Mouse (Mus musculus): Measurements from ENCODE around the gene Epb41l1. TPM values are rescaled to one million over a fixed set of nuclear protein-coding genes. Genes with fewer than 3 reads are reported as not detected.
A peak's percentile ranks its signal among the peaks of the same experiment; 100 is the strongest.
"Not testable (repeated sequence)": the region's sequence is repeated elsewhere in the genome, so short reads cannot be mapped to it uniquely, and the experiment has no call there.

Epb41l1 gene
- total RNA-seq, 1 experiment: 20.5 TPM

DNA sequence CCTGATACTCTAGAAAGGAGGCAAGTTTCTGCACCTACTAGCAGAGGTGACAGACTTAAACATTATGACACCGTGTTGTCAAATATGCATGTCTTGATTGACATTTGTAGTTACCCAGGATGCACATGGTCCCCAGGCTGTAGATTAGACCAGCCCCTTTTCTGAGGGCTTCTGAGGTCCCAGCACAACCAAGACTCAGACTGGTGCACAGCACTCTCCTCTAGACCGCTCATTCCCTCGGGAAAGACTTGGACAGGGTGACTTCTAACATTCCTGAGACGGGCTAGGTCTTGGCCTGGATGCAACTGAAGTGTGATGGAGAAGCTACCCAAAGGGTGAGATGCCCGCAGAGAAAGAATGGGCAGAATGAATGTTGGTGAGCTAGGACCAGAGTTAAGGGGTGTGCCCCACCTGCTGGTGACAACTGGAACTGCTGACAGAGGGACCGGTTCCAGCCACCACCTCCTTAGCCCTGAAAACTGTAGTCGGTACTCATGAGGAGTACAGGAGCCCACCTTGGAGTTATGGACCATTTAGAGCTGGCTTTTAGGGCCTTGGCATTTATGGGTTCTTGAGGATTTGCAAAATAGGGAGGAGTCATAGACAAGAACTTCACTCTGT is 95.0 kb downstream of the Epb41l1 start:
- Histone ChIP-seq H3K9me3 (ENCODE audit: control insufficient read depth, insufficient read depth, low read depth, low read length) (no peaks in the 10 kb centered on the region), H3K4me1 (ENCODE audit: control insufficient read depth in 2 of 2, insufficient read depth in 2 of 2, low read length in 2 of 2, poor library complexity in 1 of 2) (peaks cover 0 to 7% of the 10 kb centered on the region in 2 experiments; a peak in 1 of 4 replicates), H3K27ac (ENCODE audit: insufficient read depth, low read depth, low read length, poor library complexity, severe bottlenecking) (no peak overlapping the region), H3K9ac (ENCODE audit: insufficient read depth, low read depth, low read length, poor library complexity, severe bottlenecking) (no peak overlapping the region), H3K4me3 (ENCODE audit: insufficient read depth in 1 of 2, low read depth in 1 of 2, low read length in 2 of 2, poor library complexity in 1 of 2, severe bottlenecking in 1 of 2) (no peak overlapping the region), H3K36me3 (ENCODE audit: control insufficient read depth, insufficient read depth, low read length, poor library complexity, severe bottlenecking) (peaks cover 8% of the 10 kb centered on the region; the same call in 1 of the 2 replicates)
- in situ Hi-C loops (cut with MboI; ENCODE audit: low sequenced_read_pairs in 2 of 2, unreplicated experiment in 2 of 2): no loop called here
- DNase-seq (ENCODE audit: low read depth, low spot score): peak; percentile 34
- TF ChIP-seq ZNF384 (IDR thresholded peaks at IDR 0.05; ENCODE audit: low read depth, low read length) (no peak), ZC3H11A (IDR thresholded peaks at IDR 0.05; ENCODE audit: borderline replicate concordance, low read depth, low read length) (no peak), HCFC1 (IDR thresholded peaks at IDR 0.05; ENCODE audit: borderline replicate concordance, insufficient read depth, low read length) (no peak), MAFK (IDR thresholded peaks at IDR 0.05; ENCODE audit: insufficient read depth, low read depth, low read length) (no peak), CHD2 (IDR thresholded peaks at IDR 0.05; ENCODE audit: low read depth, low read length) (no peak)

DNA sequence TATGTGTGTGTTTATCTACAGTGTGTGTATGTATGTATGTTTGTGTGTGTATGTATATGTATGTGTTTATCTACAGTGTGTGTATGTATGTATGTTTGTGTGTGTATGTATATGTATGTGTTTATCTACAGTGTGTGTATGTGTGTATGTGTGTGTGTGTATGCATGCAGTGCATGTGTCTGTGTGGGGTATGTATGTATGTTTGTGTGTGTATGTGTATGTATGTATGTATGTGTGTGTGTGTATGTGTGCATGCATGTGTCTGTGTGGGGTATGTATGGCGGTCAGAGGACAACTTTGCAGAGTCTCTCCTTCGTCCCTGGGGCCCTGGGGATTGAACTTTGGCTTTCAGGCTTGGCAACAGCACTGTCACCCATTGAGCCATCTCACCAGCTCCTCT is 96.0 kb downstream of the Epb41l1 start:
- DNase-seq (ENCODE audit: low read depth, low spot score); H3K9ac ChIP-seq (ENCODE audit: insufficient read depth, low read depth, low read length, poor library complexity, severe bottlenecking); H3K4me1 ChIP-seq (ENCODE audit: control insufficient read depth in 2 of 2, insufficient read depth in 2 of 2, low read length in 2 of 2, poor library complexity in 1 of 2); H3K9me3 ChIP-seq (ENCODE audit: control insufficient read depth, insufficient read depth, low read depth, low read length); H3K27ac ChIP-seq (ENCODE audit: insufficient read depth, low read depth, low read length, poor library complexity, severe bottlenecking); in situ Hi-C loops (cut with MboI; ENCODE audit: low sequenced_read_pairs in 2 of 2, unreplicated experiment in 2 of 2); H3K4me3 ChIP-seq (ENCODE audit: insufficient read depth in 1 of 2, low read depth in 1 of 2, low read length in 2 of 2, poor library complexity in 1 of 2, severe bottlenecking in 1 of 2): not testable (repeated sequence)
- H3K36me3 ChIP-seq (ENCODE audit: control insufficient read depth, insufficient read depth, low read length, poor library complexity, severe bottlenecking): peaks cover 11% of the 10 kb centered on the region

DNA sequence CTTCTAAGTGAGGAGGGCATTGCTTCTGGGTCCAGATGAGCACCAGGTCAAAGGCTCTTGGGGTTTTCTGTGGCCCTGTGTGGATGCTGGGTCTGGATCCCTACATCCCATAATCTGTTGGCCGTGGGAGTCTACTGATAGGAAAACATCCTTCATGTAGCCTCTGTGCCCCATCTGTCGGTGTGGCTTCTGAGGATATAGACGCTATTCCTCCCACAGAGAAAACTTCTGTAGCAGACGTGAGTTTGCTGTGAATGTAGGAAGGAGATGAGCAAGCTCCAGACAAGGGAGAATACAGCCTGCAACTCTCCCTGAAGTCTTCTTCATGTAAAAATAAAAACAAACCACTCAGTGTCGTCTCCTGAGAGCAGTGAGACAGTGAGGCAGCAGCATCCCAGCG is 97.6 kb downstream of the Epb41l1 start:
- TF ChIP-seq ZNF384 (IDR thresholded peaks at IDR 0.05; ENCODE audit: low read depth, low read length) (no peak), CHD2 (IDR thresholded peaks at IDR 0.05; ENCODE audit: low read depth, low read length) (no peak), ZC3H11A (IDR thresholded peaks at IDR 0.05; ENCODE audit: borderline replicate concordance, low read depth, low read length) (no peak), MAFK (IDR thresholded peaks at IDR 0.05; ENCODE audit: insufficient read depth, low read depth, low read length) (no peak), HCFC1 (IDR thresholded peaks at IDR 0.05; ENCODE audit: borderline replicate concordance, insufficient read depth, low read length) (no peak)

DNA sequence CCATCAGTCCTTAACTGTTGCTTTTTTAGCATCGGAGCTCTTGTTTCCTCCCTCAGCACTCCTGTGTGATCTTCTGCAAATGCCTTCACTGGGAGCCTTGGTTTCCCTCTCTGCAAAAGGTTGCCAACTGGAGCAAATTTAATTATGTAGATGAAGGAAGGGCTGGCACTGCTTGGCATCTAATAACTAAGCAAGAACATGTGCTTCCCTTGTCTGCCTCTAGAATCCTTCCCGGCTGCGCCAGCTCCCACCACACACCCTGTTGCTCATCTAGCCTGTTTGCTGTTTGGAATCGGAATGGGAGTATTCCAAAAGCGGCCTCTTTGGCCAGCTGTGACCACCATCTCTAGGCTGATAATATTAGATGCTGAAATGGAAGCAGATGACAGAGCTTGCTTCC is 98.9 kb downstream of the Epb41l1 start:
- no peak for DNase-seq (ENCODE audit: low read depth, low spot score)
- peaks cover 0 to 4% of the 10 kb centered on the region in 2 experiments; a peak in 1 of 4 replicates for H3K4me1 ChIP-seq (ENCODE audit: control insufficient read depth in 2 of 2, insufficient read depth in 2 of 2, low read length in 2 of 2, poor library complexity in 1 of 2)
- H3K27ac ChIP-seq (ENCODE audit: insufficient read depth, low read depth, low read length, poor library complexity, severe bottlenecking): no peak overlapping the region
- no peaks in the 10 kb centered on the region for H3K9me3 ChIP-seq (ENCODE audit: control insufficient read depth, insufficient read depth, low read depth, low read length)
- no peak for TF ChIP-seq ZC3H11A (IDR thresholded peaks at IDR 0.05; ENCODE audit: borderline replicate concordance, low read depth, low read length)
- no peak for TF ChIP-seq HCFC1 (IDR thresholded peaks at IDR 0.05; ENCODE audit: borderline replicate concordance, insufficient read depth, low read length)
- no peak for TF ChIP-seq CHD2 (IDR thresholded peaks at IDR 0.05; ENCODE audit: low read depth, low read length)
- no peak for TF ChIP-seq MAFK (IDR thresholded peaks at IDR 0.05; ENCODE audit: insufficient read depth, low read depth, low read length)
- TF ChIP-seq ZNF384 (IDR thresholded peaks at IDR 0.05; ENCODE audit: low read depth, low read length): no peak
- H3K36me3 ChIP-seq (ENCODE audit: control insufficient read depth, insufficient read depth, low read length, poor library complexity, severe bottlenecking): peaks cover 16% of the 10 kb centered on the region
- no peak overlapping the region for H3K9ac ChIP-seq (ENCODE audit: insufficient read depth, low read depth, low read length, poor library complexity, severe bottlenecking)
- H3K4me3 ChIP-seq (ENCODE audit: insufficient read depth in 1 of 2, low read depth in 1 of 2, low read length in 2 of 2, poor library complexity in 1 of 2, severe bottlenecking in 1 of 2): no peak overlapping the region
- in situ Hi-C loops (cut with MboI; ENCODE audit: low sequenced_read_pairs in 2 of 2, unreplicated experiment in 2 of 2): no loop called here

More for the DNA sequence above, 97.6 kb downstream of the Epb41l1 start:
- H3K27ac ChIP-seq (ENCODE audit: insufficient read depth, low read depth, low read length, poor library complexity, severe bottlenecking): no peak overlapping the region
- H3K4me1 ChIP-seq (ENCODE audit: control insufficient read depth in 2 of 2, insufficient read depth in 2 of 2, low read length in 2 of 2, poor library complexity in 1 of 2): peaks cover 0 to 4% of the 10 kb centered on the region in 2 experiments; a peak in 1 of 4 replicates
- H3K4me3 ChIP-seq (ENCODE audit: insufficient read depth in 1 of 2, low read depth in 1 of 2, low read length in 2 of 2, poor library complexity in 1 of 2, severe bottlenecking in 1 of 2): no peak overlapping the region
- in situ Hi-C loops (cut with MboI; ENCODE audit: low sequenced_read_pairs in 2 of 2, unreplicated experiment in 2 of 2): no loop called here
- H3K9ac ChIP-seq (ENCODE audit: insufficient read depth, low read depth, low read length, poor library complexity, severe bottlenecking): no peak overlapping the region
- no peaks in the 10 kb centered on the region for H3K9me3 ChIP-seq (ENCODE audit: control insufficient read depth, insufficient read depth, low read depth, low read length)
- DNase-seq (ENCODE audit: low read depth, low spot score): no peak
- peaks cover 16% of the 10 kb centered on the region for H3K36me3 ChIP-seq (ENCODE audit: control insufficient read depth, insufficient read depth, low read length, poor library complexity, severe bottlenecking)

DNA sequence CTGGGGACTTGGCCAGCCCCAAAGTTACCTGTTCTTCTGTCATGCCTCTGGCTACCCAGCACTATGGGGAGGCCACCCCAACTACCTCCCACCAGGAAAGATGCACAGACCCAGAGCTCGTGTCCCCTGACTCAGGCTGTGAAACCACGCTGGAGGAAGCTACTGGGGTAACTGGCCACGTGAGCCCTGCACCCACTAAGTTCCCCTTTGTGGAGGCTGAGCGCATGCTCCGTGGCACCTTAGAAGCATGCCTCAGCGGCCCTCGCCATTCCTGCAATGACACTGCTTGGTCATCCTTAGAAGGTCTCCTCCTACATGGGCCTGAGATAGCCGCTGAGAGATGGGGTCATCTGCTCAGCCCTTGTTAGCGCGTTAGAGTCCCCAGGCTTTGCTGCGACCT is 102.3 kb downstream of the Epb41l1 start:
- in situ Hi-C loops (cut with MboI; ENCODE audit: low sequenced_read_pairs in 2 of 2, unreplicated experiment in 2 of 2): no loop called here
- Histone ChIP-seq H3K9ac (ENCODE audit: insufficient read depth, low read depth, low read length, poor library complexity, severe bottlenecking) (no peak overlapping the region), H3K27ac (ENCODE audit: insufficient read depth, low read depth, low read length, poor library complexity, severe bottlenecking) (no peak overlapping the region), H3K9me3 (ENCODE audit: control insufficient read depth, insufficient read depth, low read depth, low read length) (no peaks in the 10 kb centered on the region), H3K4me3 (ENCODE audit: insufficient read depth in 1 of 2, low read depth in 1 of 2, low read length in 2 of 2, poor library complexity in 1 of 2, severe bottlenecking in 1 of 2) (no peak overlapping the region), H3K4me1 (ENCODE audit: control insufficient read depth in 2 of 2, insufficient read depth in 2 of 2, low read length in 2 of 2, poor library complexity in 1 of 2) (peaks cover 0 to 6% of the 10 kb centered on the region in 2 experiments; a peak in 1 of 4 replicates), H3K36me3 (ENCODE audit: control insufficient read depth, insufficient read depth, low read length, poor library complexity, severe bottlenecking) (peaks cover 18% of the 10 kb centered on the region)
- TF ChIP-seq ZNF384 (IDR thresholded peaks at IDR 0.05; ENCODE audit: low read depth, low read length) (no peak), HCFC1 (IDR thresholded peaks at IDR 0.05; ENCODE audit: borderline replicate concordance, insufficient read depth, low read length) (no peak), ZC3H11A (IDR thresholded peaks at IDR 0.05; ENCODE audit: borderline replicate concordance, low read depth, low read length) (no peak), CHD2 (IDR thresholded peaks at IDR 0.05; ENCODE audit: low read depth, low read length) (no peak), MAFK (IDR thresholded peaks at IDR 0.05; ENCODE audit: insufficient read depth, low read depth, low read length) (no peak)
- no peak for DNase-seq (ENCODE audit: low read depth, low spot score)
